Mouse (Mus musculus): Measurements from ENCODE around the gene Cbln1. TPM values are rescaled to one million over a fixed set of nuclear protein-coding genes. Genes with fewer than 3 reads are reported as not detected.

Gene Cbln1
- total RNA-seq (2021), result under 1 TPM in 1 of 2 experiments, not detected in 1; 0.21 TPM
- long read RNA-seq, experiment 1, result 0 reads
- long read RNA-seq, experiment 2, result 0 reads

GRCm38 (mm10) chr8:87472271-87473236 lies at the start of gene Cbln1:
Cbln1 (minus strand) TSS chr8:87472609.
- intact Hi-C loops (cut with DNase I; ENCODE audit: low total_unique reads), result no loop called here
- peak; percentile 89 for DNase-seq

- DNase-seq, result no peak
- intact Hi-C loops (cut with DNase I; ENCODE audit: low total_unique reads), result no loop called here
These were observed 44.7 kb upstream of the Cbln1 start for GRCm38 (mm10) chr8:87517132-87517531.

GRCm38 (mm10) chr8:87513796-87514195 lies 41.4 kb upstream of the Cbln1 start:
- intact Hi-C loops (cut with DNase I; ENCODE audit: low total_unique reads), result no loop called here

GRCm38 (mm10) chr8:87513350-87513749 lies 40.9 kb upstream of the Cbln1 start:
- DNase-seq, result no peak
- intact Hi-C loops (cut with DNase I; ENCODE audit: low total_unique reads), result no loop called here

More at GRCm38 (mm10) chr8:87513796-87514195, 41.4 kb upstream of the Cbln1 start:
- no peak for DNase-seq

- intact Hi-C loops (cut with DNase I; ENCODE audit: low total_unique reads), result no loop called here
- DNase-seq, result no peak
These were observed 40.2 kb upstream of the Cbln1 start for GRCm38 (mm10) chr8:87512636-87513035.

- intact Hi-C loops (cut with DNase I; ENCODE audit: low total_unique reads), result no loop called here
- no peak for DNase-seq
These were observed 34.6 kb upstream of the Cbln1 start for GRCm38 (mm10) chr8:87507046-87507445.

GRCm38 (mm10) chr8:87504441-87504840 lies 32.0 kb upstream of the Cbln1 start:
- intact Hi-C loops (cut with DNase I; ENCODE audit: low total_unique reads), result no loop called here
- DNase-seq, result no peak

- no peak for DNase-seq
- intact Hi-C loops (cut with DNase I; ENCODE audit: low total_unique reads), result no loop called here
These were observed 30.3 kb upstream of the Cbln1 start for GRCm38 (mm10) chr8:87502684-87503083.

GRCm38 (mm10) chr8:87497641-87498040 lies 25.2 kb upstream of the Cbln1 start:
- intact Hi-C loops (cut with DNase I; ENCODE audit: low total_unique reads), result no loop called here
- no peak for DNase-seq

- no peak for DNase-seq
- intact Hi-C loops (cut with DNase I; ENCODE audit: low total_unique reads), result no loop called here
These were observed 24.1 kb upstream of the Cbln1 start for GRCm38 (mm10) chr8:87496511-87496910.

GRCm38 (mm10) chr8:87494862-87495261 lies 22.5 kb upstream of the Cbln1 start:
- DNase-seq, result no peak
- intact Hi-C loops (cut with DNase I; ENCODE audit: low total_unique reads), result no loop called here

- intact Hi-C loops (cut with DNase I; ENCODE audit: low total_unique reads), result no loop called here
- no peak for DNase-seq
These were observed 17.5 kb upstream of the Cbln1 start for GRCm38 (mm10) chr8:87489841-87490415.

GRCm38 (mm10) chr8:87481396-87481795 lies 9.0 kb upstream of the Cbln1 start:
- DNase-seq, result no peak
- intact Hi-C loops (cut with DNase I; ENCODE audit: low total_unique reads), result no loop called here

GRCm38 (mm10) chr8:87478221-87478620 lies 5.8 kb upstream of the Cbln1 start:
- no peak for DNase-seq
- intact Hi-C loops (cut with DNase I; ENCODE audit: low total_unique reads), result no loop called here

- no peak for DNase-seq
- intact Hi-C loops (cut with DNase I; ENCODE audit: low total_unique reads), result no loop called here
These were observed 4.8 kb upstream of the Cbln1 start for GRCm38 (mm10) chr8:87477102-87477645.

GRCm38 (mm10) chr8:87475551-87475950 lies 3.1 kb upstream of the Cbln1 start:
- intact Hi-C loops (cut with DNase I; ENCODE audit: low total_unique reads), result no loop called here
- DNase-seq, result no peak

GRCm38 (mm10) chr8:87474379-87474778 lies 2.0 kb upstream of the Cbln1 start:
- intact Hi-C loops (cut with DNase I; ENCODE audit: low total_unique reads), result no loop called here
- DNase-seq, result no peak

- DNase-seq, result no peak
- intact Hi-C loops (cut with DNase I; ENCODE audit: low total_unique reads), result no loop called here
These were observed 1.5 kb upstream of the Cbln1 start for GRCm38 (mm10) chr8:87473940-87474339.

- intact Hi-C loops (cut with DNase I; ENCODE audit: low total_unique reads), result no loop called here
- DNase-seq, result no peak
These were observed 905 bp upstream of the Cbln1 start for GRCm38 (mm10) chr8:87473314-87473713.

- intact Hi-C loops (cut with DNase I; ENCODE audit: low total_unique reads), result no loop called here
- DNase-seq, result no peak
These were observed 672 bp downstream of the Cbln1 start for GRCm38 (mm10) chr8:87471603-87472270.
